Mouse (Mus musculus) frontal cortex, postnatal 25 days (tissue): ENCODE data around the gene Sh3bp4.

ENCODE experiments used
- DNase-seq, 2 experiments: peaks; one replicate each; pipeline ENCODE4 v3.0.0; 2022; ENCODE audit warnings: low spot score in 2 of 2

The Sh3bp4 gene

DNA sequence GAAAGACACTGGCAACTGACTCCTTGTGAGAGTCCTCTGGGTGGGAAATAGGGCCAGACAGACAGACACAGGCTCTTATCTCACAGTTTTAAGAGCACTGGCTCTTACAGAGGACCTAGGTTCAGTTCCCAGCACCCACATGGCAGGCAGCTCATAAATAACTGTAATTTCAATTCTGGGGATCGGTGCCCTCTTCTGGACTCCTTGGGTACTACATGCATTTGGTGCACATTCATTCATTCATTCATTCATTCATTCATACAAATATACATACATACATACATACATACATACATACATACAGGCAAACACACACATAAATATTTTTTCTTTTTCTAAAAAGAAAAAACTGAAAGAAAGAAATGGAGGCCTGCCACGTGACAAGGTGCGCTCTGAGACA lies 56.9 kb downstream of the Sh3bp4 start:
- DNase-seq = no peak

DNA sequence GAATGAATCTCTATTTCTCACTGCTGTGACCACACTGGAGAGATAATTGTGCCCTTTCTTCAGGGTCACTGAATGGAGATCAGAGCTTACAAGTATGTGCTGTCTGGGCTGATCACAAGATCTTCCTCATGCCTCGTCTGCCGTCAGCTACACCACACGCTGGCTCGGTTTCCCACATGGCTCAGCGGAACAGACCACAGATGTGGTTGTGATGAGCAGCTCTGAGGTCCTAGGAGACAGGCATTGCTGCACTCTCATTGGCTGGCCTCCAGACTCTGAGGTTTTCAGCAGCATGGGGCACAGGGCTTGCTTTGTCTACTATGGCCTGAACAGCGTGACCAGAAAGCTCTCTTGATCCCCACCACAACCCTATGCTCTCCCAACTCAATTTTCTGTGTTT lies 60.2 kb downstream of the Sh3bp4 start:
- DNase-seq = no peak

DNA sequence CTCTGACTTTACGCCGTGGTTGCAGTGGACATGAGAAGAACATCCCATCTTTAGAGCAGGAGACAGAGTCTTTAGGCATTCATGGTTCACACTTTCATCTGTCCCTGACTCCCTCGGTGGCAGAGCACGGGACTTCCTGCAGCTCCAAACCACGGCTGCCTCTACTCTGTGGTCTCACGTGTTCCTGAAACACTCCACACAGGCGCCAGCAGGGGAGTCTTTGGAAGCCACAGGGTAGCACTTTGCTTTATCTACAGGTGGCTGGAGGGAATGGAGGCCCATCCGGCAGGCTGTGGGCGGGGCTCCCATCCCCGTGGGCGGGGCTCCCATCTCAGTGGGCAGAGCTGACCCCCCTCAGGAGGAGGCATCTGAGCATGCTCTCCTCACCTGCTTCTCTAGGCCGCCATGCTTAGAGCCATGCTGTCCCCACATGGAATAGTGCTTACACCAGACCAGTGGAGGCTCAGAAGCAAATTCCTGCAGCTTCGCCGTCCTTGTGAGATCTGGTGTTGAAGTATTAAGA lies 60.9 kb downstream of the Sh3bp4 start:
- DNase-seq = no peak

DNA sequence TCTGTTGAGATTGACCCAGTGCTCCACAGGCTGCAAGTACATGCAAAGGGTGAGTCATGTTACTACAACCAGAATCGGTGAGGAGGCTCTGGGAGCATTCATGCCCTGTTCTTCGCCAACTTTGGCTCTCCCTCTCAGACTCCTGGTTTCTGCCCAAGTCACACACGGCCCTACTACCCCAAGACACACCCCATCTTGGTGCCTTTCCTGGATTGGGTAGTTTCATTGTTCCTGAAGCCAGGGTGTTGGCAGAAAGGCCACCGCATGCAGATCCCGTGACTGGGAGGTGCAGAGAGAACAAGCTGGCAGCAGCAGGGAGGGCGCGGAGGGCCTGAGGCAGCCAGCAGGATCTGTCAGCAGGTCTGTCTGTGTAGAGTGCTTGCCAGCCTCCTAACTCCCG lies 61.5 kb downstream of the Sh3bp4 start:
- DNase-seq = no peak

DNA sequence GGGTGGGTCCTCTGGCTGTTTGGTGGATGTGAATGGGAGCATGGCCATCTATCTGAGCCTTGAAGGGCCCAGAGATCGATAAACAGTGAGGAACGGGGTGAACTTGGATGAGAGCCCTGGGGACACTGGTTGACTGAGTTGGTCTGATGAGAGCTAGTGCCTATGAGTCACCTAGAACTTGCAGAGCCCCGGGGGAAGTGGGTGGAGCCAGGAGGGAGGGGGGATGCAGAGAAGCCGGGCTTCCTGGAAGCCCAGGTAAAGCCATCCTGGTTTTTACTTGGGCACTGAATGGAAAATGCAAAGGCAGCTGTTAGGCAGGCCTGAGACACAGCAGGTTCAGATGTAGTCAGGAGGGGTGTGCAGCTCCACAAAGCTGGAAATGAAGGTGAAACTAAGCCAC lies 63.1 kb downstream of the Sh3bp4 start:
- no peak for DNase-seq

DNA sequence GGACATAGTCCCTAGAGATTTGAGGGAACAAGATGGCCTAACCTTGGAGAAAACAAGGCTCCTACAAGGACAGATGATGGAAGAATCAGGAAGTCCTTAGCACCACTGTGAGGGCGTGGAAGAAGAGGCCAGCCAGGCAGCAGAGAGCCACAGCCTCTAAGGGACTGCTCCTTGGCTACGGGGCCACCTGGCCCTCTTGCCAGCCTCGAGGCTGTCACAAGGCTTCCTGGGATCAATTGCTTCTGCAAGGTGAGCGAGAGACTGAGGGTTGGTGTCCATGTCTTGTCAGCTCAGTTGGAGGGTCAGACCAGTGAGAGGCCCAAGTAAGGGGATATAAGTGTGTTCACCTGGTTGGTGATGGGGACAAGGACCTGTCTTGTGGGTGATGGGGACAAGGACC lies 63.5 kb downstream of the Sh3bp4 start:
- no peak for DNase-seq

DNA sequence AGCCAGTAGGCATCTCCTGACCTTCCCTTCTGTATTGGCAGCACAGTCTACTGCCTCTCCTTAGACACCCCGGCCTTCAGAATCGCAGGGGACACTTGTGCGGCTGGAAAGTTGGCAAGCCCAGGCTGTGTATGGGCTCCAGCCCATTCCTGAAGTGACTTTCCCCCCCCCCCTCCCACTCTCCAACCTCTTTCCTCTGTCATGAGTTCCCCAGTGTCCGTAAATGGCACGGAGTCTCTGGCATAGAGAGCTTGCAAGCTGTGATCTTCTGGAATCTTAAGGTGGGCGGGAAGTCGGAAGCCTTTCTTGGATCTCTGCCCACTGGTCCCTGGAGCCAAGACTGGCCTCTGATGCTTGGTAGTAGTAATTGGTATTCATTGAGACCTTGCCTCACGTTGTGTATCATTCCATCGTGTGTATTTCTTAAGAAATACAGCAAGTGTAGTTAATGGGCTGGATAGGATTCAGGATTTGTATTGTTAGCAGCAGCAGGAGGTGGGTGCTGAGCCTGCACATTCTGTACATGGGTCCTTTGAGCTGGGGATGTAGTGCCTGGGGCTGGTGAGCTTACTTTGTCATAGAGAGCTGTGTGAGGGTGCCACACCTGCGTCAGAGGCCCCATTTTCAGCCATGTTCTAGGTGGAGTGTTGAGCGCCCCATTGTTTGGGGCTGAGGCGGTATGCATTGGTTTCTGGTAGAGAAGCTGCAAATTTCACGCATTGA lies 66.0 kb downstream of the Sh3bp4 start:
- DNase-seq = no peak

DNA sequence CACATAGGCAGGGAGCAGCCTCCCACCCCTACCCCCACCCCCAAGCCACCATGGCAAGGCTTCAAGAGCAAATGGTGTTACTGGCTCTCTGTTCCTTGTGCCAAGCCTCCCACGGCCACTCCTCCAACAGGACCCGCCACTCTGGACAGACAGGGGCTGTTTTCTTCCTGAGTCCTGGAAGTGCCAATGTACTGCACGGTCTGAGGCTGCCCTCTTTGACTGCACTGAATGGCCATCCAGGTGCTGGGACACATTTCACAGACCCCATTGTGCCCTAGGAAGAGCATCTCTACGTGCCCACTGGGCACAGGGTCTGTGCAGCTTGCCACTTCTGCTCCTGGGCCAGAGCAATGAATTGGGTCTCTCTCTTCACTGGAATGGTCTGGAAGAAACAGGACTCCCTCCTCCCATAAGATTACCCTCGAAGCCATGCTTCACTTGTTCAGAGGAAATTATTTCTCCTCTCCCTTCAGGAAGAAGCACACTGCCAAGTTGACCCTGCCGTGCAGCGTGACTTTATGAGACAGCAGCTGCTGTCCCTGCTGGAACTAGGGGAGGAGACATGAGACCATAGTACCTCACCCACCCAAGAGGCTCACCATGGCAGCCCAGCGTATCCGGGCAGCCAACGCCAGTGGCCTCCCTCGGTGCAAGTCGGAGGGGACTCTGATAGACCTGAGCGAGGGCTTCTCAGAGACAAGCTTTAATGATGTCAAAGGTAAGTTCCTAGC lies 67.0 kb downstream of the Sh3bp4 start:
- no peak for DNase-seq

DNA sequence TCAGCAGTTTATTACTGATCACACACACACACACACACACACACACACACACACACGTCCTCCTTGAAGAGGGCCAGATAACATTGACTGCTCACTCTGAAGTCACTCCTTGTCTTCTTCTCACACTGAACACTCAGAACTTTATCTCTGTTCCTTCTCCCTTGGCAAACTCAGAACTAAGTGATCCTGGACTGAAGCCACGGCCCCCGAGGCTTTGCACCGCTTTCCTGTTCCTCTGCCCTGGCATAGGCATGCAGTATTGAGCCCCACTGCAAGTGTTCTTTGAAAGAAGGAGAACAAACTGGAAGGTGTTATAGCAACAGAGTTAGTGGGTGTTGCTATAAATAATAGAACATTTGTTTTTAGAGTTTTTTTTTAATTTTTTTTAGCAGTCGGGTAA lies 68.1 kb downstream of the Sh3bp4 start:
- DNase-seq = peak in 1 of 2 experiments; percentile 19

DNA sequence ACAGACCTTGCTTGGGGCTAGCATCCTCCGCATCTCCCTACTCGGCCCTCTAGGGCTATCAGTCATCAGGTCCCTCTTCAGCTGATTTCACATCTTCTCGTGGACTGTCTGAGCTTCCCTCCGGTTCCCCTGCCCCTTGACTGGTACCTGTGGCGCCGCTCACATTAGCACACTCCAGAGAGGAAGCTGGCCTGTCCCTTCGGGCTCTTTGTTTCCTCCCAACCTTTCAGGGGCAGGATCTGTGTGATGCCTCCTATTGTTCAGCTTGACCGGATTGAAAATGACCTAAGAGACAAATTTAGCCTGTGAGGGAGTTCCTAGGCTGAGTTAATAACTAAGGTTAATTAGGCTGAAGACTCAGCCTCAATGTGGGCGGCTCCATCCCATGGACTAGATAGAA lies 69.9 kb downstream of the Sh3bp4 start:
- no peak for DNase-seq

DNA sequence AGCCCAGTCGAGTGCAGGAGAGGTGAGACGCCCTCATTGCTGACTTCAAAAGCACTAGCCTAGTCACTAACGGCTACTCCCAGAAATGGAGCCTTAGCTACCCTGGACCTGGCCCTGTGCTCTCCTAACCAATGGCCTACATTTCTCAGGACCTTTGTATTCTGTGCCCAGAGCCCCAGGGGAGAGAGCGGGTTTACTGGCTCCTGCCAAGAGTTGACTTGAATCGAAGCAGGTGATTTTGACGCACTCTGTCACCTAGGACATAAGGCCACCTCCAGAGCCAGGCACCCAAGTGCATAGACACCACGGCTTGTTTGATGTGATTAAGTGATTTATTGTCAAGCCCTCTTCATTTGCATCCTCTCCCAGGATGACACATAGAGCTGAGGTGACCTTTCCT lies 80.9 kb downstream of the Sh3bp4 start:
- no peak for DNase-seq

DNA sequence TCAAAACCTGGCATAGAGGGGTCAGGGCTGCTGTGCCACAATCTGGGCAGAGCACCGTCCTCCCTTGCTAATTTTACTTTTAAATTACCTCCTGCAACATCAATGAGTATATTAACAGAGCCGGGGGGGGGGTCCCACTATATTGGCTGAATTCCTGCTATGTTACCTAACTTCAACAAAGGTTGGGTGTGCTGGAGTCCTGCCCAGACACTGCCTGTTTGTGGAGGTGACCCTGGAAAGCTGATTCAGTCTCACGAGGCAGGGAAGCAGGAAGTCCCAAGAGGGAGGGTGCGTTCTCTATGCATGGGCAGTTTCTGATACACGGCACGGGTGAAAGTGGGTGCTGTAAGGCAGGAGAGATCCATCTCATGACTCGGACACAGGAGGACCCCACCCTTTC lies 82.4 kb downstream of the Sh3bp4 start:
- DNase-seq = no peak

DNA sequence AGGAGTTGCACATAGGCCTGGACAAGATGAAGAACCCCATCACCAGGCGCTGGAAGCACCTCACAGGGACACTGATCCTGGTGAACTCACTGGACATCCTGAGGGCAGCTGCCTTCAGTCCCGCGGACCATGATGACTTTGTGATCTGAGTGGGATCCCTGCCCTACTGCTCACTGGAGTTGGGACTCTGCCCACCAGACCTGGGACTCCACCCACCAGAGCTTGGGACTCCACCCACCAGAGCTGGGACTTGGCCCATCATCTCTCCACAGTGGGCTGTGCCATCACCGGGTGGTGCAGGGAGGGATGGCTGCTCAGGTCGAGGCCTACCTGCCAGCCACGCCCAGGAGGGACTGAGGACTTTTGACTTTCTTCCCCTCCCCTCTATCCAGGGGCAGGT lies 83.0 kb downstream of the Sh3bp4 start:
- no peak for DNase-seq

DNA sequence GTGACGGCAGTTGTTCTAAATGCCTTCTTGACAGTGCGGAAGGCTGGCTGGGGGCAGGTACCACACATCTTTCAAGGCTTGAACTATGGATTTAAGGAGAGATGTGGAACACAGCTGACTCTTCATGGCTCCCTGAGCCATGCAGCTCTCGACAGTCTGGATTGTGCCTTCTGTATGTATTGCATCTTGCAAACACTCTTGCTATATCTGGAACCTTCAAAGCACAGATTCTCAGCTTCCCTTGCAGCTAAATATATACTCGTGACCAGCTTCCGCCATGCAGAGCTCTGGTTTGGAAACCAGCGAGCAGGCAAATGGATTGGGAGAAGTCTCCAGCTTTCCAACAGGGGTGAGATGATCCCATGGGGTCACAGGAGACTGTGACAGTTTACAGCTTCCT lies 93.3 kb downstream of the Sh3bp4 start:
- no peak for DNase-seq

DNA sequence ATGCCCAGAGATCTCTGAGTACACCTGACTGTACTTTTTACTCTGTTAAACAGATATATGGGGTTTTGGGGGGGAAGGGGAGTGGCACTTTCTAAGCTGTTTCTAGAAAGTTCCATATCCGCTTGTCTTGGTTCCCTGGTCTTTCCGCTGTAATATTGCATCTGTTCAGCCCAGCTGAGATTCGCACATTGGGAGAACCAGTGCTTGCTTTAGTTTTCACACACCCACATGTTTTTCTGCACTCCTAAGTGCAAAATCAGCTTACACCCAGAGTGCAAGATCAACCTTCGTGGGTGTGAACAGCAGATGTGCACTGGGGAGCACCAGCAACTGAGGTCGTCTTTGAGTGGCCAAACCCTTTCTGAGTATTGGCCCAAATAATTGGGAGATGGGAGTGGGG lies 94.1 kb downstream of the Sh3bp4 start:
- no peak for DNase-seq

DNA sequence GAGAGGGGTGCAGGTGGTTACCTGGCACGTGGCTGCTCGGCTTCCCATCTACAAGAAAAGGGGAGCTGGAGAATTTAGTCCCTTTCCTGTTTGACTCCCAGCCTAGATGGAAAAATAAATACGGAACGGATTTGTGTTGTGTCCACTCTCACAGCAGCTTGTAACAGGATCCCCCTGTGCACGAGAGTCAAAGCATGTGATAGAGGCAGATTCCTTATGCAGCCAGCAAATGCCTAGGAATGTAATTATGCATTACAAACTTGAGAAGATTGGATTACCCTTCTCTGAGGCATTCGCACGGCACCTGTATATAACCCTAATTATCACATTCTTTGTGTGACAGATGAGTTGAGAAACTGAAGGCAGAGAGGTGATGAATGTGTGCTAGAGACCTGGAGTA lies 94.5 kb downstream of the Sh3bp4 start:
- no peak for DNase-seq

DNA sequence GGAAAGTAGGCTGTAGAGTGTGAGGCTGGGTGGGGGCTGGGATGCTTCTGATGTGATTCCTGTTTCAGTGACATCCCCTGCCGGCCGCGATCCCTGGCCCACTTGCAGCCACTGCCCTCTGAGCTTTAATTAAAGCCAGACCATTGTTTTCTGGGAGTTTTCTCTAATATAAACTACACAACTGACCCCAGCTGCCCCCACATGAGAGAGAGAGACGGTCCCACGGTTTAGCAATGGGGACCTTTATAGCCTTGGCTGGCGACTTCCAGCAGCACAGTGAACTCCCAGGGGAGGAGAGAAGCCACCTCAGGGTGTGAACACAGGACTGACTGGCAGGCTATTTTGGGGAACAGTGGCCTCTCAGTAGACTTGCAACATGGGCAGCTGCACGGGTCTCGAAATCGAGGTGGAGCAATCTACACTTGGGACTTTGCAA lies 96.6 kb downstream of the Sh3bp4 start:
- no peak for DNase-seq

DNA sequence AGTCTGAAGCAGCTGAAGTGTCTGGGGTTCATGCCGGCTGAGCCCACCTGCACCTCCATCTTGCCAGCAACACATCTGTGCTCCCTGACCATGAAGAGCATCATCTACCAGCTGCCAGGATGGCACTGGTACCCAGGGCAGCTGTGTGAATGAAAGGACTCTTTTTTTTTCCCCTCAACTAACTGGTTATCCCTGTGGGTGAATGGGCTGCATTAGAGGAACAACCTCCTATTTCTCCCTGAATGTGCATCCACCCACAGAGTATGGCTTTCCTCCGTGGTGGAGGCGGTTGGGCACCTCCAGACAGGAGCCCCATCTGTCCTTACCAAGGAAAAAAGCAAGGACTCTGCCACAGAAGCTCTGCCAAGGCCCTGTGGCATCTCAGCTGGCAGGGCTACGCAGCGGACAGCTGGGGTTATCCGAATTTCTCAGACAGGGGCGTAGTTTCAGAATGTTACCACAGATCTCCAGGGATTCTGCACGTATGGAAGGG lies 101.1 kb downstream of the Sh3bp4 start:
- no peak for DNase-seq

DNA sequence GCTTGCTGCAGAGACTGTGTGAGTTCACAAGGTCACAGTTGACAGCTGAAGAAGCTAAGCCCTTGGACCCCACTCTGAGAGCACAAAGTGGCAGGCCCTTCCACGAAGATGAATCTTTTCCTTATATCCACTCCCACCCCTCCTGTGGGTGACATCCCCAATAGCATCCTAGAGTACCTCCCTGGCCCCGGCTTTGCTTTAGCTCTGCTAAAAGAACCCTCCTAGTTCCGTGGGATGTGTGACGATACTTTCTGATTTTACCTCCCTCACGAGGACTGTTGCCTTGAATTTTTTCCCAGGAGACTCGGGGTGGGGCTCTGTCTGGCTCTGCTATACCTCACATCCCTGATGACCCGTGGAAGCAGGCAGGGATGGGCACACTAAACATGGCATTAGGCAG lies 104.4 kb downstream of the Sh3bp4 start:
- no peak for DNase-seq

DNA sequence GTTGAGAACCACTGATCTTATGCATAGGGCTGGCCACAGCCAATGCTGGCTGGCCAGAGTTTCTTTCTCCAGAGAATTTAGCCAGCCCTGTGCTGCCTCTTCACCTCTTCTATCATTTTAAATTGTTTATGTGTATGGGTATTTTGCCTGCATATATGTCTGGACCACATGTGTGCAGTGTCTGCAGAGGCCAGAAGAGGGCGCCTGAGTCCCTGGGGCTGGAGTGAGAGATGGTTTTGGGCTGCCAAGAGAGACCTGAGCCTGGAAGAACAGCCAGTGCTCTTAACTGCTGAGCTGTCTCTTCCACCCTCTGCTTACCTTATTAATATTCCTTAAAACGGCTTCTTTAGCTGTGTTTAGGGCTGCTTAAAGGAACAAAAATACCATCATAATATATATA lies 105.1 kb downstream of the Sh3bp4 start:
- no peak for DNase-seq

DNA sequence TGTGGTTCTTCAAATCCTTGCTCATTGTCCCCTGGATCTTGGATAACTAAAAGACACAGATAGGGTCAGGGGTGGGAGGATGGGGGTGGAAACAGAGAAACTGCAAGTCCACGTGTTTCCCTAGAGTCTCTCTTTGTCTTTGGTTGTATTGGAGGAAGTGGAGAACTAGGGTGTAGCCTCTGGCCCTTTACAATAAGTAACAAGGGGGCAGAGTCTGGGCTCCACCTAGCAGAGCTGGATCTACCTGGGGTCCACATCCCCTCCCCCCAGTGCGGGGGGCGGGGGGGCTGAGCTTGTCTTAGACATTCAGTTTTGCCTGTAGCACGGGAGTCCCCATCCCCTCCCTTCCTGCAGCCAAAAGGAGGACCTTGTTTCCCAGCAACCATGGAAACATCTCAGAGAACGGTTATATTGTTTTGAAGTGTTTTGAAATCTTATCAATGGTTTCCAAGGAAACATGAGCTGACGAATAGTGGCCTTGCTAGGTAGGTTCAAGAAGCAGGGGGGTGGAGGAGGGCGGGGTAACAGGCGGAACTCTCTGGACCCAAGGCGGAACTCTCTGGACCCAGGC lies 113.1 kb downstream of the Sh3bp4 start:
- DNase-seq = no peak

DNA sequence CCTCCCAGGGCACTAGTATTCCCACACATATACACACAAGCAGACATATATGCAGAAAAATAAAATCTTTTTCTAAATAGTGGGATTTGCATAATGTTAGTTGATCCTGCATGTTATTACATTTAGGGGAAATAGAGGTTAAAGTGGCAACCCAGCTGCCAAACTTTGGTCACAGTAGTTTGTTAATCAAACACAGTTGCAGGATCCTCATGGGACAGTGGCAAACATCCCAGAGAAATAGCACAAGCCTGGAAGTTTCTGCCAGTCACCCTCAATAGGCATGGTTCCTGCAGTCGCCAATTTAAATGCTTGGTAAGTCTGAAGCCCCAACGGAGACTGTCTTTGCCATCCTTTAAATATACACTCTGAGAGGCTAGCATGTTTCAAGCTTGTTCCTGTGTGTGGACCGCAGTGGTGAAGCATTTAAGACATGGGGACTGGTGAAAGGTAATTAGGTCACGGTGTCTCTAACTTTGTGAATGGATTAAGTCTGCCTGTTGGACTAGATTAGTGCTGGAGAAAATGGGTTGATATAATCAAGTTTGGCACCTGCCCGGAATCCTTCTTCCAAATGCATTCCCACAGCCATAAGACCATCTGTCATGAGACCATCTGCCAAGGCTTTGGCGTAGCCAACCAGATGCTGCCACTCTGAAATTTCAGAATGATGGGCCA lies 114.0 kb downstream of the Sh3bp4 start:
- DNase-seq = no peak
